Mouse (Mus musculus) hindbrain, embryonic 14.5 days (tissue): Measurements from ENCODE around the gene Sco1. TPM values are rescaled to one million over a fixed set of nuclear protein-coding genes. Genes with fewer than 3 reads are reported as not detected.
"Not testable (repeated sequence)": the region's sequence is repeated elsewhere in the genome, so short reads cannot be mapped to it uniquely, and the experiment has no call there.

Source experiments
- ATAC-seq: fragments of 200-750 bp; cut with Nextera tagmentation; 2 replicates; pipeline ENCODE4 v1.8.0; 2017; ENCODE audit warnings: moderate number of reproducible peaks, mild to moderate bottlenecking, moderate TSS enrichment, moderate library complexity; ENCODE audit not compliant: low FRiP score
- DNase-seq: peaks from one replicate; pipeline ENCODE4 v3.0.0-alpha.2; 2015; ENCODE audit warnings: low spot score
- H3K27ac ChIP-seq: fragments of 300-500 bp; sonication (generic); 2 replicates; pipeline ENCODE4 v1.5.1; 2014; ENCODE audit warnings: mild to moderate bottlenecking, moderate library complexity
- H3K27me3 ChIP-seq: fragments of 300-500 bp; sonication (generic); 2 replicates; pipeline ENCODE4 v1.6.1; 2014; ENCODE audit warnings: mild to moderate bottlenecking, low read length, mixed read lengths; ENCODE audit not compliant: control insufficient read depth, insufficient read depth
- H3K36me3 ChIP-seq: fragments of 300-500 bp; sonication (generic); replicated peaks from 2 replicates; pipeline ENCODE4 v1.6.1; 2014; ENCODE audit not compliant: control insufficient read depth, insufficient read depth
- H3K4me1 ChIP-seq: fragments of 300-500 bp; sonication (generic); replicated peaks from 2 replicates; pipeline ENCODE4 v1.6.1; 2014; ENCODE audit warnings: antibody characterized with exemption, low read length, mixed read lengths; ENCODE audit not compliant: control insufficient read depth, insufficient read depth
- H3K4me2 ChIP-seq: fragments of 300-500 bp; sonication (generic); replicated peaks from 2 replicates; pipeline ENCODE4 v1.6.1; 2014; ENCODE audit warnings: mild to moderate bottlenecking, moderate library complexity
- H3K4me3 ChIP-seq: fragments of 300-500 bp; sonication (generic); replicated peaks from 2 replicates; pipeline ENCODE4 v1.5.1; 2014; ENCODE audit warnings: mild to moderate bottlenecking, low read length
- H3K9ac ChIP-seq: fragments of 300-500 bp; sonication (generic); 2 replicates; pipeline ENCODE4 v1.6.1; 2014
- H3K9me3 ChIP-seq: fragments of 300-500 bp; sonication (generic); 2 replicates; pipeline ENCODE4 v1.6.1; 2016; ENCODE audit warnings: low read length; ENCODE audit not compliant: control insufficient read depth
- WGBS: fragments of 180-500 bp; shearing (Covaris S2); extraction: QIAGEN DNeasy Blood & Tissue Kit; methylation state at CpG from one replicate; pipeline ENCODE4 v1.1.7; 2014; 5-methylcytosine and 5-hydroxymethylcytosine counted together
- polyA plus RNA-seq: library from polyadenylated mRNA; unstranded; fragments of >200 nt; fragmentation: Nextera tagmentation; extraction: Ambion mirVana; gene quantifications from 2 replicates; pipeline ENCODE4 v1.2.1, GENCODE M21; 2014

Sco1 gene
- polyA plus RNA-seq, 1 experiment from 2014 or later = 11.7 TPM

DNA sequence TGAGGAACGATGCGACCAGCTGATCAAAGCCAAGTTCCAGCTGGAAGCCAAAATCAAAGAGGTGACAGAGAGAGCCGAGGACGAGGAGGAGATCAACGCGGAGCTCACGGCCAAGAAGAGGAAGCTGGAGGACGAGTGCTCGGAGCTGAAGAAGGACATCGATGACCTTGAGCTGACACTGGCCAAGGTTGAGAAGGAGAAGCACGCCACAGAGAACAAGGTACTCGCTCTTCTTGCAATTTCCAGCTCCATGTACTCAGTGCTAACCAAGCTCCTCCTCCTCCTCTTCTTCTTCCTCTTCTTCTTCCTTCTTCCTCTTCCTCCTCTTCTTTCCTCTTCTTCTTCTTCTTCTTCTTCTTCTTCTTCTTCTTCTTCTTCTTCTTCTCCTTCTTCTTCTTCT, 39.9 kb downstream of the Sco1 start:
- 91% methylated on average over 12 of the region's 12 CpGs for WGBS
- H3K4me1 ChIP-seq, H3K27me3 ChIP-seq, H3K36me3 ChIP-seq, H3K9ac ChIP-seq, H3K4me2 ChIP-seq, H3K27ac ChIP-seq, ATAC-seq, H3K4me3 ChIP-seq, DNase-seq, H3K9me3 ChIP-seq: not testable (repeated sequence)

DNA sequence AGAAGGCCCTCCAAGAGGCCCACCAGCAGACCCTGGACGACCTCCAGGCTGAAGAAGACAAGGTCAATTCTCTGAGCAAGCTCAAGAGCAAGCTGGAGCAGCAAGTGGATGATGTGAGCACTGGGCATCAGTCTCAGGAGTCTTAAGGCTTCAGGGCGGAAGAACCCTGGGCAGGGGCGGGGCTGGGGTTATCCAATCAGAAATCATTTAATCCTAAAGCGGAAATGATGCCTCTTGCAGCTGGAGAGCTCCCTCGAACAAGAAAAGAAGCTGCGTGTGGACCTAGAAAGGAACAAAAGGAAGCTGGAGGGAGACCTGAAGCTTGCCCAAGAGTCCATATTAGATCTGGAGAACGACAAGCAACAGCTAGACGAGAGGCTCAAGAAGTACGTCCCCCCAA, 40.7 kb downstream of the Sco1 start:
- no peaks in the 10 kb centered on the region for H3K4me1 ChIP-seq
- DNase-seq (no peak), ATAC-seq (no peak)
- H3K4me3 ChIP-seq = no peak overlapping the region
- H3K27me3 ChIP-seq = no peaks in the 10 kb centered on the region
- no peak overlapping the region for H3K9ac ChIP-seq
- H3K27ac ChIP-seq = no peak overlapping the region
- H3K36me3 ChIP-seq = no peaks in the 10 kb centered on the region
- H3K9me3 ChIP-seq = no peaks in the 10 kb centered on the region
- WGBS = 83% methylated on average over 9 of the region's 9 CpGs
- no peak overlapping the region for H3K4me2 ChIP-seq

DNA sequence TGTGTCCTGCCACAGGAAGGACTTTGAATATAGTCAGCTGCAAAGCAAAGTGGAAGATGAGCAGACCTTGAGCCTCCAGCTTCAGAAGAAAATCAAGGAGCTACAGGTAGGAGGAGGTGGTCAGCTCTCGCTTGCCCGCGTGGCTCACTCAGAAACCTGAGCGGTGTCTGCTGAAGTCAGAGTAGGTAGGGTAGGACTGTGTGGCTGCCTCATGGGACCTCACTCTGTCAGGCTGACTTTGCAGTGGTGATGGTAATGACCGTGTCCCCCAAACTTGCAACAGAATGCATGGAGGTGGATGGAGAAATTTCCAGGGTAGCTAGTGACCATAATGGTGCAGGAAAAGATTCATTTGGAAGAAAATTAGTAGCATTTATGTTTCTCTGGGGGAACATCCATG, 41.2 kb downstream of the Sco1 start:
- Histone ChIP-seq H3K36me3 (no peaks in the 10 kb centered on the region), H3K4me3 (no peak overlapping the region), H3K9me3 (no peaks in the 10 kb centered on the region), H3K4me1 (no peaks in the 10 kb centered on the region), H3K9ac (no peak overlapping the region), H3K27me3 (no peaks in the 10 kb centered on the region), H3K4me2 (no peak overlapping the region), H3K27ac (no peak overlapping the region)
- ATAC-seq (no peak), DNase-seq (no peak)
- whole genome bisulfite sequencing = 96% methylated on average over 5 of the region's 5 CpGs

DNA sequence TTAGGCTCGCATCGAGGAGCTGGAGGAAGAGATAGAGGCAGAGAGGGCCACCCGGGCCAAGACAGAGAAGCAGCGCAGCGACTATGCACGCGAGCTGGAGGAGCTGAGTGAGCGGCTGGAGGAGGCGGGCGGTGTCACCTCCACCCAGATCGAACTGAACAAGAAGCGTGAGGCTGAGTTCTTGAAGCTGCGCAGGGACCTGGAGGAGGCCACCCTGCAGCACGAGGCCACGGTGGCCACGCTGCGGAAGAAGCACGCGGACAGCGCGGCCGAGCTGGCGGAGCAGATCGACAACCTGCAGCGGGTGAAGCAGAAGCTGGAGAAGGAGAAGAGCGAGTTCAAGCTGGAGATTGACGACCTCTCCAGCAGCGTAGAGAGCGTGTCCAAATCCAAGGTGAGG, 42.0 kb downstream of the Sco1 start:
- no peaks in the 10 kb centered on the region for H3K27me3 ChIP-seq
- H3K9ac ChIP-seq = no peak overlapping the region
- no peak overlapping the region for H3K27ac ChIP-seq
- H3K4me2 ChIP-seq = no peak overlapping the region
- H3K9me3 ChIP-seq = no peaks in the 10 kb centered on the region
- H3K4me1 ChIP-seq = no peaks in the 10 kb centered on the region
- 81% methylated on average over 29 of the region's 29 CpGs for WGBS
- ATAC-seq (no peak), DNase-seq (no peak)
- no peaks in the 10 kb centered on the region for H3K36me3 ChIP-seq
- H3K4me3 ChIP-seq = no peak overlapping the region

DNA sequence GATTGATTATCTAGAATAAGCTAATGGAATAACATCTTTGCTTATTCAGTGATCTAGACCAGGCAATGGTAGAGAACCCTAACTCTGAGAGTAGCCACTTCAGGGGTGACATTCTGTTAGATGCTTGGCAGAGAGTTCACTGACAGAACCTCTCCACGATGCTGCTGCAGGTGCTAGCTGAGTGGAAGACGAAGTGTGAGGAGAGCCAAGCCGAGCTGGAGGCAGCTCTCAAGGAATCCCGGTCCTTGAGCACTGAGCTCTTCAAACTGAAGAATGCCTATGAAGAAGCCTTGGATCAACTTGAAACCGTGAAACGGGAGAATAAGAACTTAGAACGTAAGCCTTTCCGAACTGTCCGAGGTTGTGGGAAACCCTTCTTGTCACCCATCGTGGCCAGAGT, 45.2 kb downstream of the Sco1 start:
- Histone ChIP-seq H3K4me1 (no peaks in the 10 kb centered on the region), H3K9ac (no peak overlapping the region), H3K36me3 (no peaks in the 10 kb centered on the region), H3K9me3 (no peaks in the 10 kb centered on the region), H3K4me3 (no peak overlapping the region), H3K27me3 (no peaks in the 10 kb centered on the region), H3K27ac (no peak overlapping the region), H3K4me2 (no peak overlapping the region)
- ATAC-seq (no peak), DNase-seq (no peak)
- 97% methylated on average over 10 of the region's 10 CpGs for WGBS

DNA sequence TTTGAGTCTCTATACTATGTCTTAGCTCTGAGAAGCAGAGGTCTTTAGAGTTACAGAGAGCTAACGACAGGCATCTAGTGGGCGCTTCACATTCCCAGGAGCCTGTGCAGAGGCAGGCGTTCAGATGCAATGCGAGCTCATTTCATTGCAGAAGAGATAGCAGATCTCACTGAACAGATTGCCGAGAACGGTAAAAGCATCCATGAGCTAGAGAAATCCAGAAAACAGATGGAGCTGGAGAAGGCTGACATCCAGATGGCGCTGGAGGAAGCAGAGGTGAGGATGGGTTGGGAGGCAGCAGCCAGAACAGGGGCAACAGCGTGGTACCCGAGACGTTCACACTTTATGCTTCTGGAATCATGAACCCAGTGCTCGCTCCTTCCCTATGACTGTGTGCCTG, 46.0 kb downstream of the Sco1 start:
- H3K27ac ChIP-seq = no peak overlapping the region
- H3K36me3 ChIP-seq = no peaks in the 10 kb centered on the region
- H3K4me1 ChIP-seq = no peaks in the 10 kb centered on the region
- ATAC-seq = no peak
- no peak overlapping the region for H3K4me2 ChIP-seq
- H3K9ac ChIP-seq = no peak overlapping the region
- DNase-seq = no peak
- H3K4me3 ChIP-seq = no peak overlapping the region
- no peaks in the 10 kb centered on the region for H3K27me3 ChIP-seq
- no peaks in the 10 kb centered on the region for H3K9me3 ChIP-seq
- WGBS = 85% methylated on average over 11 of the region's 11 CpGs

DNA sequence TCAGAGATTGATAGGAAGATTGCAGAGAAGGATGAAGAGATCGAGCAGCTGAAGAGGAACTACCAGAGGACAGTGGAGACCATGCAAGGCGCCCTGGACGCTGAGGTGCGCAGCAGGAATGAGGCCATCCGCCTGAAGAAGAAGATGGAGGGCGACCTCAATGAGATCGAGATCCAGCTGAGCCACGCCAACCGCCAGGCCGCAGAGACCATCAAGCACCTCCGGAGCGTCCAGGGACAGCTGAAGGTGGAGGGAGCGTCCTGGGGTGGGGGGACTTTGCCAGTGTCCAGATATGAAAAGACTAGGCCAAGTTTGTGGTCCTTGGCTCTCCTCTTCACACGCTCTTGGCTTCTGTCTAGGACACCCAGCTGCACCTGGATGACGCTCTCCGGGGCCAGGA, 46.8 kb downstream of the Sco1 start:
- Histone ChIP-seq H3K9ac (no peak overlapping the region), H3K4me1 (no peaks in the 10 kb centered on the region), H3K4me3 (no peak overlapping the region), H3K36me3 (no peaks in the 10 kb centered on the region), H3K27ac (no peak overlapping the region), H3K27me3 (no peaks in the 10 kb centered on the region), H3K4me2 (no peak overlapping the region), H3K9me3 (no peaks in the 10 kb centered on the region)
- 95% methylated on average over 16 of the region's 16 CpGs for WGBS
- ATAC-seq (no peak), DNase-seq (no peak)

DNA sequence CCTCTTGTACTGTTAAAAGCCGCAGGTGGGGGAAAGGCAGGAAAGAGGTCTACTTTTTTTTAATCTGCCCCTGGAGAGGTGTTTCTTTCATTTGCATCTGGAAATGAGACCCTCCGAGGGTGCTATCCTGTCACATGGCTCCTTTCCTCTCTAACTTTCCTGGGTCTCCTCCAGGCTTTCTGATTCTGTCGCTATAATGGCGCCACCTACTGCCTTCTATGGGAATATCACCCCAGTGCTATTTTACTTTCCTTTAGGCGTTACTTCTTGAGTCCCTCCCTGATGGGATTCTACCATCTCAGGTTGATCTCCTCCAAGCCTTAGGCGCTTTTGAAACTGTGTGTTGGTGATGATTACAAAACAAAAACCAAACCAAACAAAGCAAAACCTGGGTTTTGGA, 47.7 kb downstream of the Sco1 start:
- peak; percentile 50 for DNase-seq
- H3K4me1 ChIP-seq = no peaks in the 10 kb centered on the region

DNA sequence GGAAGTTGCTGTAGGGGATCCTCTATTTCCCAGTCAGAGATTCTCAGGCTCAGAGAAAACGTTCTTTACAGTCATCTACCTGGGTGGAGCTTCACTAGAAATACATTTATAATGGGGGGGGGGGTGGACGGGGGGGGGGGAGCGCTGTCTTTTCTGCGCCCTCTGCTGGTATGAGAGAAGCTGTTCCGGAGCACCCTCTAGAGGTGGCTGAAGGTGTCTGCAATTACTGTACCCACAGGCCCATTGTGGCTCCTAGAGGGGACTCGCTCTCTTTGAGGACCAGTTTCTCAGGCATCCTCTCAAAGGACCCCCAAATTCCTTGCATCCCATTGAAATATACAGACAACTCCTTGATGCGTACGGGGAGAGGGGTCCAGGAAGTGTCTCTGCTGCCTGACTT, 49.2 kb downstream of the Sco1 start:
- H3K4me1 ChIP-seq = no peaks in the 10 kb centered on the region
- ATAC-seq (no peak), DNase-seq (no peak)
- no peak overlapping the region for H3K9ac ChIP-seq
- no peaks in the 10 kb centered on the region for H3K36me3 ChIP-seq
- WGBS = 31% methylated on average over 8 of the region's 8 CpGs
- no peak overlapping the region for H3K4me3 ChIP-seq
- no peak overlapping the region for H3K27ac ChIP-seq
- H3K4me2 ChIP-seq = no peak overlapping the region
- H3K9me3 ChIP-seq = no peaks in the 10 kb centered on the region
- no peaks in the 10 kb centered on the region for H3K27me3 ChIP-seq

More for the DNA sequence above, 47.7 kb downstream of the Sco1 start:
- H3K27ac ChIP-seq = no peak overlapping the region
- no peaks in the 10 kb centered on the region for H3K36me3 ChIP-seq
- no peak overlapping the region for H3K9ac ChIP-seq
- 39% methylated on average over 6 of the region's 6 CpGs for WGBS
- no peaks in the 10 kb centered on the region for H3K27me3 ChIP-seq
- ATAC-seq = no peak
- no peaks in the 10 kb centered on the region for H3K9me3 ChIP-seq
- no peak overlapping the region for H3K4me2 ChIP-seq
- no peak overlapping the region for H3K4me3 ChIP-seq

DNA sequence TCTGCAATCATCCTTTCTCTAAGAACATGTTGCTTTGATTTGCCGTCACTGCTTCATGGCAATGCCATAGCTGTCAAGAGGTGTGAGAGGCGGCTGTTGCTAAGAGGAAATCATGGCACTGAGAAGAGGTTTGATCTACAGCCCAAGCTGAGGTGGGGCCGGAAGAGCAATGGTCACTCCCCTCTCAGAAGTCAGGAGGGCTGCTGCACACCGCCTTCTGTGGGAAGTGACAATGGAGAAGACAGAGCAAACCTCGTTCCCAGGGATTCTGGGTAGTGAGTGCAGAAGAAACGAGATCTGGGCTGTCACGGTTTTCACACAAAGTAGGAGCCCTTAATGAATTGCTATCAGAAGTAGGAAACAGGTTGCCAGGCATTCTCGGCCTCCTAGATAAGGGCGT, 50.8 kb downstream of the Sco1 start:
- Histone ChIP-seq H3K27me3 (no peaks in the 10 kb centered on the region), H3K9me3 (no peaks in the 10 kb centered on the region), H3K27ac (no peak overlapping the region), H3K4me1 (no peaks in the 10 kb centered on the region), H3K9ac (no peak overlapping the region), H3K4me3 (no peak overlapping the region), H3K36me3 (no peaks in the 10 kb centered on the region), H3K4me2 (no peak overlapping the region)
- 86% methylated on average over 9 of the region's 9 CpGs for WGBS
- DNase-seq (no peak), ATAC-seq (no peak)
